Mouse (Mus musculus): ENCODE measurements around the gene Olfr417. TPM values are rescaled to one million over a fixed set of nuclear protein-coding genes. Genes with fewer than 3 reads are reported as not detected.

Olfr417 gene
- polyA plus RNA-seq (2014; fragmentation: Illumina TruSeq; extraction: RNeasy Lipid Tissue Mini Kit (QIAGEN cat#74804); ENCODE audit: low replicate concordance), result not detected

GRCm38 (mm10) chr1:174364882-174365451 lies at the start of gene Olfr417:
Olfr417 (plus strand) TSS chr1:174365122.

GRCm38 (mm10) chr1:174330218-174330617 lies 34.7 kb upstream of the Olfr417 start, which contains the start of gene Mptx1:
Mptx1 (plus strand) TSS chr1:174330518.

GRCm38 (mm10) chr1:174390746-174391145 lies 25.8 kb downstream of the Olfr417 start, which contains the start of gene Olfr248:
Olfr248 (plus strand) TSS chr1:174391046.

GRCm38 (mm10) chr1:174423764-174424163 lies 58.8 kb downstream of the Olfr417 start, which contains the start of gene Olfr414:
Olfr414 (plus strand) TSS chr1:174424064.

Other genes starting within 250 kb of the Olfr417 start
- gene Olfr231, start 244.0 kb upstream of the Olfr417 start, polyA plus RNA-seq (2014; fragmentation: Illumina TruSeq; extraction: RNeasy Lipid Tissue Mini Kit (QIAGEN cat#74804); ENCODE audit: low replicate concordance), result not detected
- not detected for gene Olfr424, start 233.6 kb upstream of the Olfr417 start, polyA plus RNA-seq (2014; fragmentation: Illumina TruSeq; extraction: RNeasy Lipid Tissue Mini Kit (QIAGEN cat#74804); ENCODE audit: low replicate concordance)
- gene Olfr420, start 209.5 kb upstream of the Olfr417 start, polyA plus RNA-seq (2014; fragmentation: Illumina TruSeq; extraction: RNeasy Lipid Tissue Mini Kit (QIAGEN cat#74804); ENCODE audit: low replicate concordance), result not detected
- gene Spta1, start 192.3 kb upstream of the Olfr417 start, polyA plus RNA-seq (2014; fragmentation: Illumina TruSeq; extraction: RNeasy Lipid Tissue Mini Kit (QIAGEN cat#74804); ENCODE audit: low replicate concordance), result not detected
- gene Olfr419, start 113.1 kb upstream of the Olfr417 start, polyA plus RNA-seq (2014; fragmentation: Illumina TruSeq; extraction: RNeasy Lipid Tissue Mini Kit (QIAGEN cat#74804); ENCODE audit: low replicate concordance), result not detected
- gene Mptx1, start 34.6 kb upstream of the Olfr417 start, polyA plus RNA-seq (2014; fragmentation: Illumina TruSeq; extraction: RNeasy Lipid Tissue Mini Kit (QIAGEN cat#74804); ENCODE audit: low replicate concordance), result 13.6 TPM
- gene Olfr248, start 25.9 kb downstream of the Olfr417 start, polyA plus RNA-seq (2014; fragmentation: Illumina TruSeq; extraction: RNeasy Lipid Tissue Mini Kit (QIAGEN cat#74804); ENCODE audit: low replicate concordance), result not detected
- 0.07 TPM for gene Olfr414, start 58.9 kb downstream of the Olfr417 start, polyA plus RNA-seq (2014; fragmentation: Illumina TruSeq; extraction: RNeasy Lipid Tissue Mini Kit (QIAGEN cat#74804); ENCODE audit: low replicate concordance)
- not detected for gene Olfr220, start 77.0 kb downstream of the Olfr417 start, polyA plus RNA-seq (2014; fragmentation: Illumina TruSeq; extraction: RNeasy Lipid Tissue Mini Kit (QIAGEN cat#74804); ENCODE audit: low replicate concordance)
- 0.59 TPM for gene Fmn2, start 136.7 kb downstream of the Olfr417 start, polyA plus RNA-seq (2014; fragmentation: Illumina TruSeq; extraction: RNeasy Lipid Tissue Mini Kit (QIAGEN cat#74804); ENCODE audit: low replicate concordance)

Data from small intestine, adult 10 weeks (tissue).